In genomic region chr7:98108636-98109430, GRCm38 (mm10) we compare ENCODE assay signal across 11 mouse cellular contexts. TPM values are rescaled to one million over a fixed set of nuclear protein-coding genes. Genes with fewer than 3 reads are reported as not detected.
DNase-seq lines count a peak whose midpoint lies in the region; ATAC-seq lines count a peak whose summit lies in the region.
"Had no signal": no experiment of that assay in that cellular context is flagged by ENCODE, and none has a peak within 500 bp of the region (broad histone marks: within the 10 kb centered on the region; RNA-seq: fewer than 3 reads in every experiment).

No protein-coding gene starts in this region.

- H3K4me3 ChIP-seq in forebrain, embryonic 13.5 days = no peak overlapping the region
- H3K4me3 ChIP-seq in forebrain, embryonic 16.5 days (replicated peaks; ENCODE audit: low read length) = no peak overlapping the region
- no peak overlapping the region for H3K4me3 ChIP-seq in midbrain, embryonic 13.5 days (replicated peaks)
- no peak overlapping the region for H3K4me3 ChIP-seq in midbrain, embryonic 10.5 days
- no peak overlapping the region for H3K4me3 ChIP-seq in brown adipose tissue, adult 24 weeks (ENCODE audit: insufficient read depth, low read depth, low read length)

- no peaks in the 10 kb centered on the region for H3K9me3 ChIP-seq in forebrain, embryonic 13.5 days (replicated peaks)
- no peaks in the 10 kb centered on the region for H3K9me3 ChIP-seq in forebrain, embryonic 16.5 days (ENCODE audit: control insufficient read depth, low read length)
- H3K9me3 ChIP-seq in midbrain, embryonic 13.5 days = no peaks in the 10 kb centered on the region
- H3K9me3 ChIP-seq in midbrain, embryonic 10.5 days (replicated peaks) = no peaks in the 10 kb centered on the region

- no peaks in the 10 kb centered on the region for H3K36me3 ChIP-seq in forebrain, embryonic 13.5 days (ENCODE audit: poor library complexity, severe bottlenecking)
- H3K36me3 ChIP-seq in forebrain, embryonic 16.5 days (ENCODE audit: control insufficient read depth, insufficient read depth) = no peaks in the 10 kb centered on the region
- H3K36me3 ChIP-seq in midbrain, embryonic 13.5 days = no peaks in the 10 kb centered on the region
- no peaks in the 10 kb centered on the region for H3K36me3 ChIP-seq in midbrain, embryonic 10.5 days

- H3K4me1 ChIP-seq in forebrain, embryonic 13.5 days = peaks cover 7% of the 10 kb centered on the region
- peaks cover 6% of the 10 kb centered on the region for H3K4me1 ChIP-seq in forebrain, embryonic 16.5 days (replicated peaks; ENCODE audit: control insufficient read depth, insufficient read depth, low read length)
- peaks cover 9% of the 10 kb centered on the region for H3K4me1 ChIP-seq in midbrain, embryonic 13.5 days (replicated peaks)
- peaks cover 20% of the 10 kb centered on the region for H3K4me1 ChIP-seq in midbrain, embryonic 10.5 days
- peaks cover 49% of the 10 kb centered on the region for H3K4me1 ChIP-seq in brown adipose tissue, adult 24 weeks (ENCODE audit: control insufficient read depth, insufficient read depth, insufficient read length, low read length)

- no peak for ATAC-seq in forebrain, embryonic 13.5 days
- no peak for ATAC-seq in forebrain, embryonic 16.5 days
- no peak for ATAC-seq in midbrain, embryonic 13.5 days
- ATAC-seq in megakaryocyte, adult 5-6 weeks (ENCODE audit: poor library complexity, severe bottlenecking) = peak; percentile 46; the same call in 1 of the 2 replicates
- ATAC-seq: forebrain, postnatal 0 days had no signal

- H3K27me3 ChIP-seq in forebrain, embryonic 13.5 days = peaks cover 22% of the 10 kb centered on the region
- peaks cover 2% of the 10 kb centered on the region; the same call in 1 of the 2 replicates for H3K27me3 ChIP-seq in forebrain, embryonic 16.5 days (replicated peaks; ENCODE audit: control insufficient read depth, insufficient read depth, low read length)
- H3K27me3 ChIP-seq in midbrain, embryonic 13.5 days = peaks cover 28% of the 10 kb centered on the region
- H3K27me3 ChIP-seq in midbrain, embryonic 10.5 days (ENCODE audit: low read depth, poor library complexity, severe bottlenecking) = peaks cover 44% of the 10 kb centered on the region

- H3K9ac ChIP-seq in forebrain, embryonic 13.5 days = peak overlapping the region; percentile 5; the same call in 1 of the 2 replicates
- no peak overlapping the region for H3K9ac ChIP-seq in forebrain, embryonic 16.5 days (replicated peaks; ENCODE audit: low read depth, low read length)
- H3K9ac ChIP-seq in midbrain, embryonic 13.5 days (replicated peaks) = 0 out of 2 replicates have a peak overlapping the region, but pooled peaks have one; percentile 19
- H3K9ac ChIP-seq: forebrain, postnatal 0 days had no signal

- no peak overlapping the region for H3K27ac ChIP-seq in forebrain, embryonic 13.5 days
- H3K27ac ChIP-seq in forebrain, embryonic 16.5 days (ENCODE audit: low read length) = no peak overlapping the region
- H3K27ac ChIP-seq in midbrain, embryonic 13.5 days = no peak overlapping the region
- H3K27ac ChIP-seq in midbrain, embryonic 10.5 days (replicated peaks) = no peak overlapping the region
- peak overlapping the region; percentile 59 for H3K27ac ChIP-seq in brown adipose tissue, adult 24 weeks (replicated peaks; ENCODE audit: low read depth, low read length)

- no peak for DNase-seq in midbrain, embryonic 10.5 days (ENCODE audit: low spot score)
- no peak for DNase-seq in kidney, adult 18-20 months
- no peak for DNase-seq in gastrocnemius, adult 8-10 months (ENCODE audit: low spot score in 2 of 2)
- DNase-seq: forebrain, postnatal 0 days; kidney, postnatal 14 days had no signal

- H3K4me2 ChIP-seq in forebrain, embryonic 13.5 days = no peak overlapping the region
- no peak overlapping the region for H3K4me2 ChIP-seq in forebrain, embryonic 16.5 days (ENCODE audit: low read length)
- H3K4me2 ChIP-seq in midbrain, embryonic 13.5 days (replicated peaks) = no peak overlapping the region
- H3K4me2 ChIP-seq: liver, embryonic 11.5 days had no signal

- 85% methylated on average over 16 of the region's 16 CpGs for WGBS in forebrain, embryonic 13.5 days
- whole genome bisulfite sequencing in forebrain, embryonic 16.5 days = 89% methylated on average over 16 of the region's 16 CpGs
- WGBS in midbrain, embryonic 13.5 days = 84% methylated on average over 16 of the region's 16 CpGs
- WGBS in midbrain, embryonic 10.5 days = 83% methylated on average over 16 of the region's 16 CpGs

RNA-seq across cellular contexts. Expression of gene Myo7a, which starts 10.5 kb away (rescaled TPM):
- 11.8 and 14.2 TPM in 2 replicates for polyA plus RNA-seq in forebrain, embryonic 13.5 days (2015; fragmentation: Nextera tagmentation; extraction: Ambion mirVana)
- polyA plus RNA-seq in forebrain, embryonic 16.5 days (2015; fragmentation: Nextera tagmentation; extraction: Ambion mirVana) = 17.9 and 18.1 TPM in 2 replicates
- polyA plus RNA-seq in midbrain, embryonic 13.5 days (2015; fragmentation: Nextera tagmentation; extraction: Ambion mirVana) = 17.8 and 19.0 TPM in 2 replicates
- polyA plus RNA-seq in midbrain, embryonic 10.5 days (2016; fragmentation: Nextera tagmentation; extraction: Ambion mirVana) = 17.7 and 19.2 TPM in 2 replicates
- polyA plus RNA-seq in brown adipose tissue, adult 24 weeks (2012; ENCODE audit: insufficient read depth, insufficient read length, missing spikeins) = 3.3 and 4.5 TPM in 2 replicates
- total RNA-seq in megakaryocyte, adult 5-6 weeks (2015) = 7.3 and 8.4 TPM in 2 replicates
- 12.7 and 13.9 TPM in 2 replicates for total RNA-seq in megakaryocyte, adult 5-6 weeks (2017)
- total RNA-seq in gastrocnemius, adult 8-10 months (2022) = 1 to 10 TPM; 1.3 to 2.9 (median 2.2) TPM

RNA-seq across cellular contexts. Expression of gene Omp, which starts 36.5 kb away (rescaled TPM):
- polyA plus RNA-seq in forebrain, embryonic 13.5 days (2015; fragmentation: Nextera tagmentation; extraction: Ambion mirVana) = 0.42 and 0.52 TPM in 2 replicates
- 0.66 and 0.84 TPM in 2 replicates for polyA plus RNA-seq in forebrain, embryonic 16.5 days (2015; fragmentation: Nextera tagmentation; extraction: Ambion mirVana)
- polyA plus RNA-seq in midbrain, embryonic 13.5 days (2015; fragmentation: Nextera tagmentation; extraction: Ambion mirVana) = 0.21 and 0.28 TPM in 2 replicates
- polyA plus RNA-seq in midbrain, embryonic 10.5 days (2016; fragmentation: Nextera tagmentation; extraction: Ambion mirVana) = 0.10 TPM in 2 replicates
- not detected in 2 replicates for polyA plus RNA-seq in brown adipose tissue, adult 24 weeks (2012; ENCODE audit: insufficient read depth, insufficient read length, missing spikeins)
- not detected in 2 replicates for total RNA-seq in megakaryocyte, adult 5-6 weeks (2015)
- total RNA-seq in megakaryocyte, adult 5-6 weeks (2017) = not detected in 2 replicates
- total RNA-seq in gastrocnemius, adult 8-10 months (2022) = not detected
